Mouse (Mus musculus) embryonic fibroblast, embryonic 13.5 days (primary cell): ENCODE measurements around the gene Abhd12. TPM values are rescaled to one million over a fixed set of nuclear protein-coding genes. Genes with fewer than 3 reads are reported as not detected.

Experiments
- H3K27ac ChIP-seq: 2 replicates; pipeline ENCODE4 v1.5.1; 2012; ENCODE audit warnings: low read length, control low read depth, inconsistent platforms; ENCODE audit not compliant: insufficient read depth
- H3K4me1 ChIP-seq: 2 replicates; pipeline ENCODE4 v1.6.1; 2011; ENCODE audit warnings: low read length; ENCODE audit not compliant: control insufficient read depth, insufficient read depth
- H3K4me3 ChIP-seq: 2 replicates; pipeline ENCODE4 v1.5.1; 2011; ENCODE audit warnings: mild to moderate bottlenecking, control low read depth, low read length; ENCODE audit not compliant: insufficient read depth
- CTCF ChIP-seq: IDR thresholded peaks from 2 replicates; pipeline ENCODE4 v1.5.1; 2011; ENCODE audit warnings: mild to moderate bottlenecking, control low read depth, low read length, moderate library complexity, borderline replicate concordance; ENCODE audit not compliant: insufficient read depth
- POLR2A ChIP-seq: IDR thresholded peaks from 2 replicates; pipeline ENCODE4 v1.6.1; 2011; ENCODE audit warnings: low read depth, mild to moderate bottlenecking, control low read depth, low read length, moderate library complexity
- polyA plus RNA-seq: library from polyadenylated mRNA; stranded (reverse); fragments of >200 nt; gene quantifications from 2 replicates; pipeline ENCODE4 v1.2.4, GENCODE M21; 2011; ENCODE audit warnings: low read depth; ENCODE audit not compliant: missing spikeins, insufficient read length

Abhd12 gene
- polyA plus RNA-seq, 1 experiment, result 47.2 TPM

DNA sequence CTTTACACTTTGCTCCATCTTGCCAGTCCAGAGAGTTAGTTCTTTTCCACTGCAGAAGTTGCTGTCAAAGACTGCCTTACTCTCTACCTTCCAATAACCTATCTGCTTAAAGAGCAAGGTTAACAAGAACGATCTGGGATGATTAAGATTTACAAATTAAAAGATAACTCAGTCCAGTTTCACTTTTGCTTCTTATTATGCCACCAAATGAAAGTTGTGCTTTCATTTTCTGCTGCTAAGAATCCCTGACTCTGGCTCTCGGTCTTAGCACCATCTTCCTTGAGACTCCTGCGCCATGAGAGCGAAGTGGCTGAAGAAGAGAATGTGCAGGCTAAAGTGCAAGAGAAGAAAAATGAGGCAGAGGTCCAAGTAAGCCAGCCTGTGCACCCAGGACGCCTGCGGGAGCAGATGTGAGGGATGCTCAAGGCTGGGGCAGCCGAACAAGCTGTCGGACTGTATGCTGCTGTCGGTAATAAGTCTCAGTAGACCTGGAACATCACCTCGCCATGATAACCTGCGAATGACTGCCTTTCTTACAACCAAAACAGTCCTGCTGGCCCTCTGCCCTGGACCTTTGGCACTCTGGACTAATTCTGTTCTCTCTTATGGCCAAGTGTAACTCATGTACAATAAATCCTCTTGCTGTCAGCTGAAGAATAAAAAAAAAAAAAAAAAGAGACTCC is 22.6 kb upstream of the Abhd12 start:
- Histone ChIP-seq H3K27ac (no peak overlapping the region), H3K4me1 (no peaks in the 10 kb centered on the region; the same call in 1 of the 2 replicates), H3K4me3 (no peak overlapping the region)
- TF ChIP-seq CTCF, result no peak
- no peak for TF ChIP-seq POLR2A

DNA sequence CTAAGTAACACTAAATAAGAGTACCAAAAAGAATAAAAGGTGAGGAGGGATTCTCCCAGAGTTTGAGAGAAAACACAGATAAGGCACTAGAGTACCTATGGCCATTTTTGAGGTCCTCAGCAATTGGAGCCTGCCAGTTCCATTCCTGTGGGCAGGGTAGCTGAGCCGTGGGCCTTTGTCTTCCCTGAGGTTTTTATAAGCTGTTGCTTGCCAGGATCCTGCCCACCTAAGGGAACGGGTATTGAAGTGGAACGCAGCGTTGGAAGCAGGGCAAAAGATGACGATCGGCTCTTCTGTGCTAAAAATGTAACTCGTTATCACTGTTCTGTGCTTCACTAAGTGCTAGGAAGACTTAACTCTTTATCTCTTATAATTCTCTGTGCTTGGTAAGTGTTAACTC is 19.0 kb upstream of the Abhd12 start:
- no peaks in the 10 kb centered on the region; the same call in 1 of the 2 replicates for H3K4me1 ChIP-seq
- TF ChIP-seq POLR2A (no peak), CTCF (no peak)

DNA sequence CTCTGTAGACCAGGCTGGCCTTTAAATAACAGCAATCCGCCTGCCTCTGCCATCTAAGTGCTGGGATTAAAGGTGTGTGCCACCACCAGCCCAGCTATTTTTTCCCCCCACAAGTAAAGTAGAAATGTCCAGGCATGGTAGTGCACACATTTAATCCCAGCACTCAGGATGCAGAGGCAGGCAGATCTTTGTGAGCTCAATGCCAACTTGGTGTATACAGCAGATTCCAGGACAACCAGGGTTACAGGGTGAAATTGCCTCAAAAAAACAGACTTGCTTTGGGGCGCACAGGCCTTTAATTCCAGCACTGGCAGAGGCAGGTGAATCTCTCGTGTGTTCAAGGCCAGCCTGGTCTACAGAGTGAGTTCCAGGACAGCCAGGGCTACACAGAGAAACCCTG is 18.5 kb upstream of the Abhd12 start:
- H3K4me3 ChIP-seq, result no peak overlapping the region
- H3K4me1 ChIP-seq, result no peaks in the 10 kb centered on the region; the same call in 1 of the 2 replicates
- TF ChIP-seq CTCF (no peak), POLR2A (no peak)
- H3K27ac ChIP-seq, result no peak overlapping the region

More for the DNA sequence above, 19.0 kb upstream of the Abhd12 start:
- no peak overlapping the region for H3K27ac ChIP-seq
- H3K4me3 ChIP-seq, result no peak overlapping the region

DNA sequence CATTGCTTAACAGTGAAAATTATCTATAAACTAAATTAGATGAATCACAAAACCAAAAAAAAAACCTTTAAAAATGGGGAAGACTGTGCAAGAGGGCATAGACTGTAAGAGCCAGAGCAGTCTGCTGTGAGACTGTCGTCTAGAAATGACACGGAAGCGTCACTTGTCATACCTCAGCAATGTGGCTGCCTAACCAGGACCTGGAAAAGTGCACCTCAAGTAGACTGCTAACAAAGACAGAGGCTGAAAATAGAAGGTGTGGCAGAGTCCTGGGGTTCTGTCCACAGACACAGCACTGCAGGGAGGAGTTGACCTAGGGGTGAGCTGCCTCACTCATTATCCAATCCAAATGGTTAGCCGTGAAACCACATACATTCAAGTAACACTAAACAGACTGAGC is 17.6 kb upstream of the Abhd12 start:
- no peak for TF ChIP-seq CTCF
- TF ChIP-seq POLR2A, result no peak
- no peak overlapping the region for H3K4me3 ChIP-seq
- H3K27ac ChIP-seq, result no peak overlapping the region

DNA sequence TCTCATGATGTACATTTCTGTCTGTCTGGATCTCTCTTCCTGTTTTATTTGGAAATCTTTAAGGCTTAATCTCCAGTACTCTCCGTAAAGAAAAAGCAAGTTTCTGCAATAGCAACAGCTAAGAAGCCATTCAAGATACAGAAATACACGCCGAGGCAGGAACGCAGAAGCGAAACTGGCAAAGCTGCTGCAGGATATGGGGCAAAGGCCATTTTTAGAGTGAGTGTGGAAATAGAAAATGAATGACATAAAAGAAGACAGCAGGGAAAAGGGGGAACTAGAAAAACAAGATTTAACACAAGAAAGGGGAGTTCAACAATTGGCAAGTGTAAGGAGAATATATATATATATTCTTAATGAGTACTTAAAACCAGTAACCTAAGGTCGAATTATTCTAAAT is 17.2 kb upstream of the Abhd12 start:
- no peak for TF ChIP-seq POLR2A
- TF ChIP-seq CTCF, result no peak
- Histone ChIP-seq H3K4me1 (no peaks in the 10 kb centered on the region; the same call in 1 of the 2 replicates), H3K4me3 (no peak overlapping the region), H3K27ac (no peak overlapping the region)

More for the DNA sequence above, 17.6 kb upstream of the Abhd12 start:
- no peaks in the 10 kb centered on the region; the same call in 1 of the 2 replicates for H3K4me1 ChIP-seq

DNA sequence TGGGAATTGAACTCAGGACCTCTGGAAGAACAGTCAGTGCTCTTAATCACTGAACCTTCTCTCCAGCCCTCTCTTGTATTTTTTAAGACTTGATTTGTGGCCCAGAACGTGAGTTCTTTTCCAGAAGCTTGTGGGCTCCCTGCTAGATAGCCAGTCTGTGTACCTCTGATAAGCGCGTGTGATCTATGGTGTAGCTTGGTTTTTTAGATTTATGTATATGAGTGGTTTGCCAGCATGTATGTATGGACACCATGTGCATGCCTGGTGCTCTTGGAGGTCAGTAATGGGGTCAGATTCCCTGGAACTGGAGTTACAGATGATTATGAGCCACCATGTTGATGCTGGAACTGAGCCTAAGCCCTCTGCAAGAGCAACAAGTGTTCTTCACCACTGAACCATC is 16.0 kb upstream of the Abhd12 start:
- Histone ChIP-seq H3K27ac (no peak overlapping the region), H3K4me1 (no peaks in the 10 kb centered on the region; the same call in 1 of the 2 replicates), H3K4me3 (no peak overlapping the region)
- TF ChIP-seq CTCF (no peak), POLR2A (no peak)

DNA sequence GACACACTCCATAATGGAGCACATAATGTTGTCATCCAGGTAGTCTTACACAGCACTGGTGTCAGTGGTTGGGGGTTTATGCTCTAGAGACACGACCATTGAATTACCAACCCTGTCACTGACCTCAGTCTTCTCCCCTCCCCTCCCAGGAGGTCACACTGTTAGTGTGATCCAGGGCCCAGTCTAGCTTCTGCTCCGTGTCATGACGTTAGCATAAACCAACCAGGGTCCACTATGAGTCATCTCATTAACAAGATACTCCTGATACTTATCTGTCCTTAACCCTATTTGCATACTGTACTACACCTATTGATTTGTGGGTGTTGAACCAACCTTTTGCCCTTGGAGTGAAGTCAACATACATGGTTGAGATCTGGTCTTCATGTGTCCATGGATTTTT is 14.2 kb upstream of the Abhd12 start:
- TF ChIP-seq CTCF, result no peak
- TF ChIP-seq POLR2A, result no peak
- Histone ChIP-seq H3K27ac (no peak overlapping the region), H3K4me3 (no peak overlapping the region), H3K4me1 (no peaks in the 10 kb centered on the region)

DNA sequence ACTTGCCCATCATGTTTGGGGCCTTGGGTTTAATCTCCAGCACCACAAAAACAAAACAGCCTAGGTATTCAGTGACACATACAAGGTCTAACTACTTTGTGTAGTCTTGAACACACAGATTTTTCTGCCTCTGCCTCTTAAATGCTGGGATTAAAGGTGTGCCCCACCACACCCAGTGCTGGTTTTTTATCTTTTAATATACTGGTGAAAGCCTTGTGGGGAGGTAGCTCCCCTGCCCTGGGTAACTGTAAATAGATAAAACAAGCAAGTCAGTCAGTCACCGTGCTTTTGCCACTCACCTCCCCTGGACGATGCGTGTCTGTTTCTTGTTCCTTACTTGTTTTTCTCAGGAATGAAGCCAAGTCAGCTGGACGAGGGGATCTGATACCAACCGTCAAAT is 11.2 kb upstream of the Abhd12 start:
- H3K4me1 ChIP-seq, result no peaks in the 10 kb centered on the region
- TF ChIP-seq POLR2A (no peak), CTCF (no peak)
- no peak overlapping the region for H3K27ac ChIP-seq
- no peak overlapping the region for H3K4me3 ChIP-seq

DNA sequence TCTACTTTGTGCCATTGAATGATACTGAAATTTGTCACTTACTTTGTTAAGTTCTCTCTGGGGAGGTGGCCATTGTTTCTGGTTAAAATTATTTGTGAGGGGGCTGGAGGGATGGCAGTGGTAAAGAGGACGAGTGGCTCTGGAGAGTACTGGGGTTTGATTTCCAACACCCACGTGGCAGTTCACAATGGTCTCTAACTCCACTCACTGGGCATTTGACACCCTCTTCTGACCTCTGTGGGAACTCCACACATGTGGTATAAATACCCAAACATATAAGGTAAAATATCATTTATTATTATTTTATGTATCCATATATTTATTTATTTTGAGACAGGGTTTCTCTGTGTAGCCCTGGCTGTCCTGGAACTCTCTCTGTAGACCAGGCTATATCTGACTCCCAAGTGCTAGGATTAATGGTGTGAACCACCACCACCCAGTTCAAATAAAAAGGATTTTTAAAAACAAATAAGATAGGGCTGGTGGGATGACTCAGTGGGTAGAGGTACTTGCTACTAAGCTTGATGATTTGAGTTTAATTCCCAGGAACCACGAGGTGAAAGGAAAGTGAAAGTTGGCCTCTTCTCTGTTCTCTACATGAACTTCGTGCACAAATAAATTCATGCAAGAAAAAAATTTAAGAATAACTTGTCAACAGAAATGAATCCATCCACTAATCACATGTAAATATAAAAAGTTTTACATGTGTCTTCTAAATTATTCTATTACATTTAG is 10.4 kb upstream of the Abhd12 start:
- TF ChIP-seq POLR2A, result no peak
- no peak for TF ChIP-seq CTCF
- Histone ChIP-seq H3K4me1 (no peaks in the 10 kb centered on the region), H3K4me3 (no peak overlapping the region)

DNA sequence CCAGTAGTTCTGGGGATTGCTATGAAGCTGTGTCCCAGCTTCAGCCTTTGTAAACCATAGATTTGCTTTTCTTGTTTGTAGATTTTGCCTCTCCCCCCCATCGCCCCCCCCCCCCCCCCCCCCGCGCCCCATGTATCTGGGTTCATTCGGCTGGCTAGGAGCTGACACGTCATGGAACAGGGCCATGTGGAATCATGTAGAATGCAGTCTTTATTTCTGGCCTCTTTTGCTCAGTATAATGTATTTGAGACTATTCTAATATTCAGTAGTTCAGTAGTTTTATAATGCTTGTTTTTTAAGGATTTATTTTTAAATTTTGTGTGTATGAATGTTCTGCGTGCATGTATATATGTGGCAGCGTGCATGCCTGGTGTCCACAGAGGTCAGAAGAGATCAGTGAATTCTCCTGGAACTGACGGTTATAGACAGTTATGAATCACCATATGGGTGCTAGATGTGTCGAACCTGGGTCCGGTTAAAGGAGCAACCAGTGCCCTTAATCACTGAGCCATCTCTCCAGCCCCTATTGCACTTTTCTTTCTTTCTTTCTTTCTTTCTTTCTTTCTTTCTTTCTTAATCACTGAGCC is 5.8 kb upstream of the Abhd12 start:
- Histone ChIP-seq H3K27ac (no peak overlapping the region), H3K4me3 (peak overlapping the region; percentile 76), H3K4me1 (no peaks in the 10 kb centered on the region)
- no peak for TF ChIP-seq CTCF
- TF ChIP-seq POLR2A, result no peak

More for the DNA sequence above, 10.4 kb upstream of the Abhd12 start:
- H3K27ac ChIP-seq, result no peak overlapping the region
